21 mouse cellular contexts compared by ENCODE assay signal in genomic region chr12:31709665-31710064, GRCm38 (mm10). TPM values are rescaled to one million over a fixed set of nuclear protein-coding genes. Genes with fewer than 3 reads are reported as not detected.
A peak's percentile ranks its signal among the peaks of the same experiment; 100 is the strongest.
DNase-seq lines count a peak whose midpoint lies in the region; ATAC-seq lines count a peak whose summit lies in the region.
"Had no signal": no experiment of that assay in that cellular context is flagged by ENCODE, and none has a peak within 500 bp of the region (broad histone marks: within the 10 kb centered on the region; RNA-seq: fewer than 3 reads in every experiment).

No protein-coding gene starts in this region.

- ATAC-seq in forebrain, embryonic 16.5 days: no peak
- ATAC-seq in forebrain, embryonic 11.5 days (replicated peaks; ENCODE audit: low FRiP score): no peak
- ATAC-seq in heart, embryonic 16.5 days (replicated peaks; ENCODE audit: extremely low read depth, insufficient read depth, low FRiP score): no peak
- ATAC-seq in midbrain, embryonic 13.5 days: no peak
- no peak for ATAC-seq in midbrain, embryonic 11.5 days (ENCODE audit: low FRiP score)
- no peak for ATAC-seq in neural tube, embryonic 15.5 days (ENCODE audit: low FRiP score)
- ATAC-seq: inflammation-experienced regulatory T-cells, adult 6 months had no signal

- intact Hi-C loops in heart, postnatal 14 days (cut with DNase I): loop anchor here (10.0 kb wide), 1 partner anchor 335 kb away; no protein-coding TSS in a partner anchor

- no peaks in the 10 kb centered on the region for H3K27me3 ChIP-seq in forebrain, embryonic 16.5 days (replicated peaks; ENCODE audit: control insufficient read depth, insufficient read depth, low read length)
- no peaks in the 10 kb centered on the region for H3K27me3 ChIP-seq in forebrain, embryonic 11.5 days (ENCODE audit: control insufficient read depth, insufficient read depth, low read length)
- H3K27me3 ChIP-seq in heart, embryonic 16.5 days (ENCODE audit: control insufficient read depth, insufficient read depth, low read length): no peaks in the 10 kb centered on the region
- no peaks in the 10 kb centered on the region for H3K27me3 ChIP-seq in midbrain, embryonic 13.5 days
- H3K27me3 ChIP-seq in midbrain, embryonic 11.5 days (ENCODE audit: control insufficient read depth, insufficient read depth, low read length): no peaks in the 10 kb centered on the region
- H3K27me3 ChIP-seq in neural tube, embryonic 15.5 days (replicated peaks): no peaks in the 10 kb centered on the region
- H3K27me3 ChIP-seq: CH12.LX had no signal

- 75% methylated on average over 6 of the region's 6 CpGs for WGBS in forebrain, embryonic 16.5 days
- 89% methylated on average over 6 of the region's 6 CpGs for WGBS in forebrain, embryonic 11.5 days
- 65% methylated on average over 6 of the region's 6 CpGs for WGBS in heart, embryonic 16.5 days
- WGBS in midbrain, embryonic 13.5 days: 83% methylated on average over 6 of the region's 6 CpGs
- 87% methylated on average over 6 of the region's 6 CpGs for WGBS in midbrain, embryonic 11.5 days
- 69% methylated on average over 6 of the region's 6 CpGs for WGBS in neural tube, embryonic 15.5 days

- no peak overlapping the region for H3K9ac ChIP-seq in forebrain, embryonic 16.5 days (replicated peaks; ENCODE audit: low read depth, low read length)
- no peak overlapping the region for H3K9ac ChIP-seq in forebrain, embryonic 11.5 days (ENCODE audit: low read length)
- H3K9ac ChIP-seq in heart, embryonic 16.5 days (ENCODE audit: low read length): peak overlapping the region; percentile 41; the same call in 1 of the 2 replicates
- no peak overlapping the region for H3K9ac ChIP-seq in midbrain, embryonic 13.5 days (replicated peaks)
- H3K9ac ChIP-seq in midbrain, embryonic 11.5 days (ENCODE audit: low read length): no peak overlapping the region
- no peak overlapping the region for H3K9ac ChIP-seq in neural tube, embryonic 15.5 days (replicated peaks)
- H3K9ac ChIP-seq: lung, embryonic 14.5 days had no signal

- peaks cover 3% of the 10 kb centered on the region; the same call in 1 of the 2 replicates for H3K4me1 ChIP-seq in forebrain, embryonic 16.5 days (replicated peaks; ENCODE audit: control insufficient read depth, insufficient read depth, low read length)
- H3K4me1 ChIP-seq in forebrain, embryonic 11.5 days (replicated peaks; ENCODE audit: control insufficient read depth, insufficient read depth, low read length): no peaks in the 10 kb centered on the region
- peaks cover 4% of the 10 kb centered on the region; the same call in 1 of the 2 replicates for H3K4me1 ChIP-seq in heart, embryonic 16.5 days (ENCODE audit: control insufficient read depth, insufficient read depth, low read length)
- H3K4me1 ChIP-seq in midbrain, embryonic 13.5 days (replicated peaks): peaks cover 15% of the 10 kb centered on the region
- no peaks in the 10 kb centered on the region for H3K4me1 ChIP-seq in midbrain, embryonic 11.5 days (ENCODE audit: control insufficient read depth, insufficient read depth, low read length)
- H3K4me1 ChIP-seq in neural tube, embryonic 15.5 days: peaks cover 13% of the 10 kb centered on the region; the same call in 1 of the 2 replicates

- no peaks in the 10 kb centered on the region for H3K36me3 ChIP-seq in forebrain, embryonic 16.5 days (ENCODE audit: control insufficient read depth, insufficient read depth)
- H3K36me3 ChIP-seq in forebrain, embryonic 11.5 days (ENCODE audit: control insufficient read depth, insufficient read depth, low read length): no peaks in the 10 kb centered on the region
- no peaks in the 10 kb centered on the region for H3K36me3 ChIP-seq in heart, embryonic 16.5 days (ENCODE audit: control insufficient read depth, insufficient read depth)
- H3K36me3 ChIP-seq in midbrain, embryonic 13.5 days: no peaks in the 10 kb centered on the region
- no peaks in the 10 kb centered on the region for H3K36me3 ChIP-seq in midbrain, embryonic 11.5 days (ENCODE audit: control insufficient read depth, insufficient read depth, low read length)
- peaks cover 3% of the 10 kb centered on the region; the same call in 1 of the 2 replicates for H3K36me3 ChIP-seq in neural tube, embryonic 15.5 days

- no peaks in the 10 kb centered on the region for H3K9me3 ChIP-seq in forebrain, embryonic 16.5 days (ENCODE audit: control insufficient read depth, low read length)
- H3K9me3 ChIP-seq in forebrain, embryonic 11.5 days (ENCODE audit: control insufficient read depth, low read length): no peaks in the 10 kb centered on the region
- H3K9me3 ChIP-seq in heart, embryonic 16.5 days (replicated peaks; ENCODE audit: control insufficient read depth, low read length): no peaks in the 10 kb centered on the region
- no peaks in the 10 kb centered on the region for H3K9me3 ChIP-seq in midbrain, embryonic 13.5 days
- no peaks in the 10 kb centered on the region for H3K9me3 ChIP-seq in midbrain, embryonic 11.5 days (ENCODE audit: control insufficient read depth, low read length)
- no peaks in the 10 kb centered on the region for H3K9me3 ChIP-seq in neural tube, embryonic 15.5 days (replicated peaks)

- DNase-seq in forebrain, embryonic 11.5 days (ENCODE audit: low spot score): no peak
- no peak for DNase-seq in heart, postnatal 14 days
- DNase-seq in midbrain, embryonic 11.5 days (ENCODE audit: low spot score, missing footprints): no peak
- no peak for DNase-seq in cerebellum, postnatal 36 days
- DNase-seq: adrenal gland, postnatal 14 days; cerebellum, adult 9-11 months; gastrocnemius, postnatal 14 days; left cerebral cortex, postnatal 4 days; lung, embryonic 14.5 days; right cerebral cortex, postnatal 14 days; thymus, postnatal 25 days had no signal

- H3K4me3 ChIP-seq in forebrain, embryonic 16.5 days (replicated peaks; ENCODE audit: low read length): no peak overlapping the region
- H3K4me3 ChIP-seq in forebrain, embryonic 11.5 days (ENCODE audit: low read depth, low read length): no peak overlapping the region
- no peak overlapping the region for H3K4me3 ChIP-seq in heart, embryonic 16.5 days (ENCODE audit: low read length)
- H3K4me3 ChIP-seq in midbrain, embryonic 13.5 days (replicated peaks): peak overlapping the region; percentile 20
- H3K4me3 ChIP-seq in midbrain, embryonic 11.5 days (ENCODE audit: low read depth, low read length): no peak overlapping the region
- H3K4me3 ChIP-seq in neural tube, embryonic 15.5 days (replicated peaks): no peak overlapping the region; the same call in 1 of the 2 replicates
- H3K4me3 ChIP-seq: erythroblast, embryonic 14.5 days; myocyte had no signal

- no peak overlapping the region for H3K27ac ChIP-seq in forebrain, embryonic 16.5 days (ENCODE audit: low read length)
- no peak overlapping the region for H3K27ac ChIP-seq in forebrain, embryonic 11.5 days (ENCODE audit: low read depth, low read length)
- peak overlapping the region; percentile 53 for H3K27ac ChIP-seq in heart, embryonic 16.5 days (ENCODE audit: low read length)
- no peak overlapping the region for H3K27ac ChIP-seq in midbrain, embryonic 13.5 days
- H3K27ac ChIP-seq in midbrain, embryonic 11.5 days (ENCODE audit: low read depth, low read length): no peak overlapping the region
- H3K27ac ChIP-seq in neural tube, embryonic 15.5 days (replicated peaks): no peak overlapping the region
- H3K27ac ChIP-seq: kidney, postnatal 0 days had no signal

- peak overlapping the region; percentile 34 for H3K4me2 ChIP-seq in forebrain, embryonic 16.5 days (ENCODE audit: low read length)
- H3K4me2 ChIP-seq in forebrain, embryonic 11.5 days (ENCODE audit: low read depth, low read length, severe bottlenecking): no peak overlapping the region
- peak overlapping the region; percentile 37 for H3K4me2 ChIP-seq in heart, embryonic 16.5 days (ENCODE audit: low read depth, low read length)
- H3K4me2 ChIP-seq in midbrain, embryonic 13.5 days (replicated peaks): peak overlapping the region; percentile 34
- no peak overlapping the region for H3K4me2 ChIP-seq in midbrain, embryonic 11.5 days
- peak overlapping the region; percentile 58 for H3K4me2 ChIP-seq in neural tube, embryonic 15.5 days
- H3K4me2 ChIP-seq: liver, embryonic 11.5 days; lung, embryonic 14.5 days had no signal

RNA-seq across cellular contexts. Expression of gene Gpr22, which starts 4.1 kb away (rescaled TPM):
- 12.2 and 12.8 TPM in 2 replicates for polyA plus RNA-seq in forebrain, embryonic 16.5 days (2015; fragmentation: Nextera tagmentation; extraction: Ambion mirVana)
- polyA plus RNA-seq in forebrain, embryonic 11.5 days (2014; fragmentation: Nextera tagmentation; extraction: Ambion mirVana): 2.6 and 4.1 TPM in 2 replicates
- polyA plus RNA-seq in heart, embryonic 16.5 days (2015; fragmentation: Nextera tagmentation; extraction: Ambion mirVana): 7.5 and 8.1 TPM in 2 replicates
- total RNA-seq in heart, postnatal 14 days (2021): 10 to 100 TPM; 13.5 to 16.3 TPM
- 20.1 and 20.7 TPM in 2 replicates for polyA plus RNA-seq in midbrain, embryonic 13.5 days (2015; fragmentation: Nextera tagmentation; extraction: Ambion mirVana)
- 6.2 and 8.4 TPM in 2 replicates for polyA plus RNA-seq in midbrain, embryonic 11.5 days (2014; fragmentation: Nextera tagmentation; extraction: Ambion mirVana)
- polyA plus RNA-seq in neural tube, embryonic 15.5 days (2015; fragmentation: Nextera tagmentation; extraction: Ambion mirVana): 19.6 and 22.4 TPM in 2 replicates
- total RNA-seq: CH12.LX; gastrocnemius, postnatal 14 days had no signal
- polyA plus RNA-seq: erythroblast, embryonic 14.5 days had no signal

RNA-seq across cellular contexts. Expression of gene Cog5, which starts 55.0 kb away (rescaled TPM):
- polyA plus RNA-seq in forebrain, embryonic 16.5 days (2015; fragmentation: Nextera tagmentation; extraction: Ambion mirVana): 25.0 and 25.1 TPM in 2 replicates
- polyA plus RNA-seq in forebrain, embryonic 11.5 days (2014; fragmentation: Nextera tagmentation; extraction: Ambion mirVana): 30.4 and 35.2 TPM in 2 replicates
- 25.6 and 27.3 TPM in 2 replicates for polyA plus RNA-seq in heart, embryonic 16.5 days (2015; fragmentation: Nextera tagmentation; extraction: Ambion mirVana)
- total RNA-seq in heart, postnatal 14 days (2021): 10 to 100 TPM; 55.2 to 56.0 TPM
- polyA plus RNA-seq in midbrain, embryonic 13.5 days (2015; fragmentation: Nextera tagmentation; extraction: Ambion mirVana): 31.7 and 33.0 TPM in 2 replicates
- polyA plus RNA-seq in midbrain, embryonic 11.5 days (2014; fragmentation: Nextera tagmentation; extraction: Ambion mirVana): 34.3 and 41.6 TPM in 2 replicates
- 27.4 and 28.6 TPM in 2 replicates for polyA plus RNA-seq in neural tube, embryonic 15.5 days (2015; fragmentation: Nextera tagmentation; extraction: Ambion mirVana)

RNA-seq across cellular contexts. Expression of gene Dus4l, which starts 55.0 kb away (rescaled TPM):
- polyA plus RNA-seq in forebrain, embryonic 16.5 days (2015; fragmentation: Nextera tagmentation; extraction: Ambion mirVana): 7.2 and 9.0 TPM in 2 replicates
- 13.4 and 13.5 TPM in 2 replicates for polyA plus RNA-seq in forebrain, embryonic 11.5 days (2014; fragmentation: Nextera tagmentation; extraction: Ambion mirVana)
- 7.1 and 7.4 TPM in 2 replicates for polyA plus RNA-seq in heart, embryonic 16.5 days (2015; fragmentation: Nextera tagmentation; extraction: Ambion mirVana)
- total RNA-seq in heart, postnatal 14 days (2021): 1 to 10 TPM; 7.0 TPM
- polyA plus RNA-seq in midbrain, embryonic 13.5 days (2015; fragmentation: Nextera tagmentation; extraction: Ambion mirVana): 7.6 and 9.2 TPM in 2 replicates
- polyA plus RNA-seq in midbrain, embryonic 11.5 days (2014; fragmentation: Nextera tagmentation; extraction: Ambion mirVana): 9.1 and 9.9 TPM in 2 replicates
- polyA plus RNA-seq in neural tube, embryonic 15.5 days (2015; fragmentation: Nextera tagmentation; extraction: Ambion mirVana): 6.8 and 10.3 TPM in 2 replicates

Comparison
In these comparisons a context has a peak if more than half of its experiments do, and no peak if none do; other contexts are left out.
1. H3K4me2 ChIP-seq: peak in forebrain, embryonic 16.5 days (single experiment), heart, embryonic 16.5 days (single experiment), midbrain, embryonic 13.5 days (single experiment) and neural tube, embryonic 15.5 days (single experiment); none in forebrain, embryonic 11.5 days (single experiment) and midbrain, embryonic 11.5 days (single experiment).